Mouse (Mus musculus): Measurements from ENCODE around the gene Actn4.

- TF ChIP-seq CTCF (IDR thresholded peaks at IDR 0.05; ENCODE audit: low read depth) = no peak
- TF ChIP-seq EP300 (IDR thresholded peaks at IDR 0.05; ENCODE audit: low read depth) = no peak
Observed at GRCm38 (mm10) chr7:28963399-28963923, 1.3 kb upstream of the Actn4 start.

Measured in heart, postnatal 0 days (tissue).